Mouse (Mus musculus) layer of hippocampus, adult 2 months (tissue): ENCODE measurements around the gene Prickle1. TPM values are rescaled to one million over a fixed set of nuclear protein-coding genes. Genes with fewer than 3 reads are reported as not detected.
A peak's percentile ranks its signal among the peaks of the same experiment; 100 is the strongest.

ENCODE experiments used
- DNase-seq, 2 experiments: peaks; one replicate each; pipeline ENCODE4 v3.0.0; 2022; ENCODE audit warnings: low spot score in 2 of 2
- H3K27ac ChIP-seq: fragments of 200-600 bp; 2 replicates; pipeline ENCODE4 v1.8.1; 2022
- H3K4me3 ChIP-seq: fragments of 200-600 bp; 2 replicates; pipeline ENCODE4 v1.8.1; 2022; ENCODE audit warnings: mild to moderate bottlenecking
- CTCF ChIP-seq: fragments of 200-600 bp; conservative IDR thresholded peaks from 2 replicates; pipeline ENCODE4 v1.8.1; 2022; ENCODE audit warnings: antibody characterized with exemption, mild to moderate bottlenecking, moderate library complexity
- total RNA-seq, 2 experiments: library from RNA; stranded (reverse); gene quantifications; 2 replicates each; pipeline ENCODE4 v1.2.3; 2021

The Prickle1 gene
- total RNA-seq, 2 experiments from 2014 or later: 67.4 to 69.2 TPM

GRCm38 (mm10) chr15:93503201-93503745 is 92.4 kb downstream of the Prickle1 start:
- H3K27ac ChIP-seq: no peak overlapping the region

GRCm38 (mm10) chr15:93502703-93503102 is 93.0 kb downstream of the Prickle1 start:
- peak; percentile 73 for TF ChIP-seq CTCF
- H3K4me3 ChIP-seq: no peak overlapping the region
- H3K27ac ChIP-seq: no peak overlapping the region
- DNase-seq: no peak

More at GRCm38 (mm10) chr15:93503201-93503745, 92.4 kb downstream of the Prickle1 start:
- no peak for DNase-seq
- no peak overlapping the region for H3K4me3 ChIP-seq
- TF ChIP-seq CTCF: no peak

- no peak overlapping the region for H3K4me3 ChIP-seq
- no peak overlapping the region for H3K27ac ChIP-seq
- no peak for DNase-seq
- no peak for TF ChIP-seq CTCF
Measured at GRCm38 (mm10) chr15:93499866-93500265, 95.8 kb downstream of the Prickle1 start.

GRCm38 (mm10) chr15:93494700-93495099 is 101.0 kb downstream of the Prickle1 start:
- TF ChIP-seq CTCF: peak; percentile 56
- Histone ChIP-seq H3K4me3 (no peak overlapping the region), H3K27ac (peak overlapping the region; percentile 56)
- DNase-seq: no peak

GRCm38 (mm10) chr15:93489597-93489996 is 106.1 kb downstream of the Prickle1 start:
- Histone ChIP-seq H3K4me3 (no peak overlapping the region), H3K27ac (no peak overlapping the region)
- no peak for TF ChIP-seq CTCF
- no peak for DNase-seq

- no peak for DNase-seq
- peak overlapping the region; percentile 60; the same call in 1 of the 2 replicates for H3K27ac ChIP-seq
- no peak for TF ChIP-seq CTCF
- no peak overlapping the region for H3K4me3 ChIP-seq
Measured at GRCm38 (mm10) chr15:93486066-93486465, 109.6 kb downstream of the Prickle1 start.

- DNase-seq: no peak
- no peak for TF ChIP-seq CTCF
Measured at GRCm38 (mm10) chr15:93485252-93485651, 110.4 kb downstream of the Prickle1 start.

GRCm38 (mm10) chr15:93484261-93484710 is 111.4 kb downstream of the Prickle1 start:
- Histone ChIP-seq H3K27ac (peak overlapping the region; percentile 60), H3K4me3 (no peak overlapping the region)
- DNase-seq: no peak
- TF ChIP-seq CTCF: peak; percentile 58

More at GRCm38 (mm10) chr15:93485252-93485651, 110.4 kb downstream of the Prickle1 start:
- Histone ChIP-seq H3K27ac (peak overlapping the region; percentile 60; the same call in 1 of the 2 replicates), H3K4me3 (no peak overlapping the region)

GRCm38 (mm10) chr15:93481112-93481511 is 114.6 kb downstream of the Prickle1 start:
- Histone ChIP-seq H3K27ac (no peak overlapping the region), H3K4me3 (no peak overlapping the region)
- DNase-seq: no peak
- TF ChIP-seq CTCF: no peak

- TF ChIP-seq CTCF: no peak
- DNase-seq: peak in 1 of 2 experiments; percentile 68
- no peak overlapping the region for H3K4me3 ChIP-seq
- peak overlapping the region; percentile 44 for H3K27ac ChIP-seq
Measured at GRCm38 (mm10) chr15:93479445-93479844, 116.2 kb downstream of the Prickle1 start.

- TF ChIP-seq CTCF: peak; percentile 57
- Histone ChIP-seq H3K4me3 (no peak overlapping the region), H3K27ac (peak overlapping the region; percentile 44)
- DNase-seq: no peak
Measured at GRCm38 (mm10) chr15:93478676-93479075, 117.0 kb downstream of the Prickle1 start.

- no peak for DNase-seq
- Histone ChIP-seq H3K4me3 (no peak overlapping the region), H3K27ac (no peak overlapping the region)
- TF ChIP-seq CTCF: no peak
Measured at GRCm38 (mm10) chr15:93477729-93478128, 118.0 kb downstream of the Prickle1 start.

- no peak overlapping the region for H3K27ac ChIP-seq
- TF ChIP-seq CTCF: no peak
- no peak for DNase-seq
- no peak overlapping the region for H3K4me3 ChIP-seq
Measured at GRCm38 (mm10) chr15:93475688-93476087, 120.0 kb downstream of the Prickle1 start.

- Histone ChIP-seq H3K27ac (peak overlapping the region; percentile 1; the same call in 1 of the 2 replicates), H3K4me3 (no peak overlapping the region)
- no peak for DNase-seq
- TF ChIP-seq CTCF: no peak
Measured at GRCm38 (mm10) chr15:93474277-93474676, 121.4 kb downstream of the Prickle1 start.

- Histone ChIP-seq H3K4me3 (no peak overlapping the region), H3K27ac (peak overlapping the region; percentile 32; the same call in 1 of the 2 replicates)
- DNase-seq: no peak
- TF ChIP-seq CTCF: no peak
Measured at GRCm38 (mm10) chr15:93472089-93472488, 123.6 kb downstream of the Prickle1 start.
